Mouse (Mus musculus) stomach, postnatal 0 days (tissue): ENCODE results near the gene Tas2r108.

ENCODE experiments used
- CTCF ChIP-seq: IDR thresholded peaks from 2 replicates; pipeline ENCODE4 v1.5.1; 2016; ENCODE audit warnings: antibody characterized with exemption, low read depth, mild to moderate bottlenecking, moderate library complexity
- EP300 ChIP-seq: optimal IDR thresholded peaks from 2 replicates; pipeline ENCODE3; 2016; ENCODE audit warnings: antibody characterized with exemption

DNA sequence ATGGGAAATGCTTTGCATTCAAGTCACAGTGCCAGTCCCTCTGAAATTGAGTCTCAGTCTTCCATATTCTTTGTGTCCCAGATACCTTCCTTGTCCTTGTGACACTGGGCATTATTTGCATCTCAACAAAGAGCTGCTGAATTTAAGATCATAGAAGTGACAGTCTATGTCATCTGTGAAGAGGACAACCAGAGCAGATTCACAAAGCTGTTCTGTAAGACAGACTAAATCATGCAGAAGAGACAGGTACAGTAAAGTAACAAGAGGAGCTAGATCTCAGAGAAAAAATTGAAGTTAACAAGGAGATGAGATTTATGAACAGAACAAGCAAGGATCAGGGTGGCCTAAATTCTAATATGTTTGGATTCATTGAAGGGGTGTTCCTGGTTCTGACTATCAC lies 2.4 kb upstream of the Tas2r108 start, which contains the start of gene Tas2r137:
- TF ChIP-seq CTCF (no peak), EP300 (no peak)
